Comparison of ENCODE assay signal across 8 mouse cellular contexts in the genomic region with DNA sequence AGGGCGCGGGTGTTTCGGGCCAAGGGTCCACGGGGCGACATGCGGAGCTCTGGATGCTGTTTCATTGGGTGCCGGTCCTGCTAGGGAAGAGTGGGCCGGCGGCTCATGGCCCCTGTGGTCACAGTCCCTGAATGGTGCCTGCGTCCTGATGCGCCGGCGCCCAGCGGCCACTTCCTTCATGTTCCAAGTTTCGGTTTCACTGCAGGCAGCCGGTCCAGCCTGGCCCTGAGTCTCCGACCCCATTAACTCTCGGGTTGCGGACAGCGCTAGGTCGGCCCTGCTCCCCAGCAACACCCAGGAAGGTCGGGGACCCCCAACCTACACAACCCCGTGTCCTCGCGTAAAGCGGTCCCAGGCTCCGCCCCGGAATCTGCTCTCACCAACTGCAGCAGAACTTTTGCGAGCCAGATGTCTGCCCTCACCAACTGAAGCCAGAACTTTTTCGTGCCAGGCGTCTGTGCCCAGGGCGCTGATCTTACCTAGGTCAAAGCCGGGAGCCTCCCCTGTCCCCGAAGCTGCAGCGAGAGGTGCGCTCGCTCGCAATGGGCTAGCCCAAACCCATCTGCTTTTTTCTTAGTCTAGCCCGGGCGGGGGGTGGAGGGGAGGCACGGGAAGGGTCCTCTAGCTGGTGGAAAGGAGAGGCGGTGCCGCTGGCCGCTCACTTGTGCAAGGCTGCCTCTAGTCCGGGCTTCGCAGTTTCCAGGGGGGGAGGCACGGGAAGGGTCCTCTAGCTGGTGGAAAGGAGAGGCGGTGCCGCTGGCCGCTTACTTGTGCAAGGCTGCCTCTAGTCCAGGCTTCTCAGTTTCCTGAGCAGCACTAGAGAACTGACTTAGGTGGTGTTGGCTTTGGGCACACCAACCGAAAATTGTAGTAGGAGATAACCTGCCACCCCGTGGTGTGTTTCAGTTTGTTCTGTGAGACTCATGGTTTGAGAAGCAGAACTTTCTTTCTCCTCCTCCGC. TPM values are rescaled to one million over a fixed set of nuclear protein-coding genes. Genes with fewer than 3 reads are reported as not detected.
DNase-seq lines count a peak whose midpoint lies in the region; ATAC-seq and TF ChIP-seq lines count a peak whose summit lies in the region.

No protein-coding gene starts in this region.

- ATAC-seq in G1E (ENCODE audit: extremely low read depth, insufficient number of reproducible peaks, low FRiP score, poor library complexity, severe bottlenecking) = no peak; the same call in 1 of the 2 replicates
- peak; percentile 59 for ATAC-seq in lung, embryonic 16.5 days (ENCODE audit: low read depth)
- ATAC-seq in neutrophil, adult 5-6 weeks (ENCODE audit: extremely low read depth, insufficient number of reproducible peaks, low FRiP score, poor library complexity, severe bottlenecking) = 0 out of 2 replicates have a peak, but pooled peaks have one; percentile 27

- H3K9ac ChIP-seq in lung, embryonic 16.5 days (ENCODE audit: low read length) = peak overlapping the region; percentile 82

- H3K9me3 ChIP-seq in G1E (replicated peaks) = no peaks in the 10 kb centered on the region
- H3K9me3 ChIP-seq in hindbrain, embryonic 10.5 days = no peaks in the 10 kb centered on the region
- no peaks in the 10 kb centered on the region for H3K9me3 ChIP-seq in lung, embryonic 16.5 days (ENCODE audit: control insufficient read depth, low read length)

- H3K27ac ChIP-seq in hindbrain, embryonic 10.5 days = peak overlapping the region; percentile 77
- H3K27ac ChIP-seq in lung, embryonic 16.5 days (ENCODE audit: low read length) = peak overlapping the region; percentile 95

- H3K27me3 ChIP-seq in G1E (ENCODE audit: insufficient read depth, low read length) = peaks cover 38% of the 10 kb centered on the region
- peaks cover 81% of the 10 kb centered on the region for H3K27me3 ChIP-seq in hindbrain, embryonic 10.5 days (ENCODE audit: insufficient read depth, poor library complexity, severe bottlenecking)
- H3K27me3 ChIP-seq in lung, embryonic 16.5 days (ENCODE audit: control insufficient read depth, insufficient read depth, low read depth, low read length) = no peaks in the 10 kb centered on the region

- no peak for TF ChIP-seq CTCF in G1E (IDR thresholded peaks at IDR 0.05; ENCODE audit: low read depth, low read length)

- 3% methylated on average over 53 of the region's 53 CpGs for WGBS in hindbrain, embryonic 10.5 days
- 1% methylated on average over 53 of the region's 53 CpGs for WGBS in lung, embryonic 16.5 days

- H3K4me3 ChIP-seq in G1E (ENCODE audit: low read depth, low read length) = peak overlapping the region; percentile 83
- peak overlapping the region; percentile 68 for H3K4me3 ChIP-seq in hindbrain, embryonic 10.5 days
- H3K4me3 ChIP-seq in lung, embryonic 16.5 days (ENCODE audit: low read length) = peak overlapping the region; percentile 82

- peaks cover 10% of the 10 kb centered on the region for H3K36me3 ChIP-seq in G1E (replicated peaks)
- H3K36me3 ChIP-seq in hindbrain, embryonic 10.5 days = no peaks in the 10 kb centered on the region
- H3K36me3 ChIP-seq in lung, embryonic 16.5 days (ENCODE audit: control insufficient read depth, insufficient read depth, low read length) = no peaks in the 10 kb centered on the region

- DNase-seq in G1E (ENCODE audit: low spot score) = peak; percentile 39
- DNase-seq in cerebellum, adult 9-10 months = peak; percentile 15
- peak; percentile 19 to 39 for DNase-seq in frontal cortex, postnatal 10 days (ENCODE audit: low spot score in 2 of 2)
- DNase-seq in hindbrain, embryonic 10.5 days (ENCODE audit: low spot score) = peak; percentile 59
- peak; percentile 31 for DNase-seq in layer of hippocampus, adult 9-10 months (ENCODE audit: low spot score)
- peak; percentile 71 to 73 for DNase-seq in thymus, adult 18-20 months

- peaks cover 56% of the 10 kb centered on the region for H3K4me1 ChIP-seq in G1E (ENCODE audit: insufficient read depth, low read depth, low read length)
- peaks cover 40% of the 10 kb centered on the region for H3K4me1 ChIP-seq in hindbrain, embryonic 10.5 days (replicated peaks)
- H3K4me1 ChIP-seq in lung, embryonic 16.5 days (replicated peaks; ENCODE audit: control insufficient read depth, insufficient read depth, low read length) = peaks cover 15% of the 10 kb centered on the region

- H3K4me2 ChIP-seq in lung, embryonic 16.5 days (ENCODE audit: low read depth, low read length) = peak overlapping the region; percentile 85

RNA-seq across cellular contexts. Expression of a gene that starts 2.3 kb away (rescaled TPM):
- total RNA-seq in G1E (2014; fragmentation: Nextera tagmentation) (54.7 and 66.4 TPM in 2 replicates), G1E (2017) (39.7 and 46.3 TPM in 2 replicates)
- polyA plus RNA-seq in G1E (2012) = 2.3 and 3.5 TPM in 2 replicates
- polyA plus RNA-seq in hindbrain, embryonic 10.5 days (2016; fragmentation: Nextera tagmentation; extraction: Ambion mirVana) = 1.5 and 1.8 TPM in 2 replicates
- polyA plus RNA-seq in lung, embryonic 16.5 days (2015; fragmentation: Nextera tagmentation; extraction: Ambion mirVana) = 6.8 and 7.5 TPM in 2 replicates
- 126 and 130 TPM in 2 replicates for total RNA-seq in neutrophil, adult 5-6 weeks (2017)

RNA-seq across cellular contexts. Expression of a gene that starts 35.2 kb away (rescaled TPM):
- 4.9 and 8.0 TPM in 2 replicates for total RNA-seq in G1E (2014; fragmentation: Nextera tagmentation)
- 4.4 and 6.9 TPM in 2 replicates for total RNA-seq in G1E (2017)
- polyA plus RNA-seq in G1E (2012) = 4.9 and 5.2 TPM in 2 replicates
- polyA plus RNA-seq in hindbrain, embryonic 10.5 days (2016; fragmentation: Nextera tagmentation; extraction: Ambion mirVana) = 6.1 and 7.8 TPM in 2 replicates
- polyA plus RNA-seq in lung, embryonic 16.5 days (2015; fragmentation: Nextera tagmentation; extraction: Ambion mirVana) = 12.4 and 12.6 TPM in 2 replicates
- 18.0 and 23.0 TPM in 2 replicates for total RNA-seq in neutrophil, adult 5-6 weeks (2017)

RNA-seq across cellular contexts. Expression of a gene that starts 35.2 kb away (rescaled TPM):
- total RNA-seq in G1E (2014; fragmentation: Nextera tagmentation) = 14.5 and 22.4 TPM in 2 replicates
- total RNA-seq in G1E (2017) = 13.2 and 17.8 TPM in 2 replicates
- 26.5 and 26.6 TPM in 2 replicates for polyA plus RNA-seq in G1E (2012)
- 6.8 and 7.1 TPM in 2 replicates for polyA plus RNA-seq in hindbrain, embryonic 10.5 days (2016; fragmentation: Nextera tagmentation; extraction: Ambion mirVana)
- 6.7 and 8.4 TPM in 2 replicates for polyA plus RNA-seq in lung, embryonic 16.5 days (2015; fragmentation: Nextera tagmentation; extraction: Ambion mirVana)
- 15.7 and 17.9 TPM in 2 replicates for total RNA-seq in neutrophil, adult 5-6 weeks (2017)

Comparison
In these comparisons a context has a peak if more than half of its experiments do, and no peak if none do; other contexts are left out.
1. DNase-seq: peak in every context shown above with its lines; median percentile 72 in thymus, adult 18-20 months; 59 in hindbrain, embryonic 10.5 days; 39 in G1E; 31 in layer of hippocampus, adult 9-10 months; 29 in frontal cortex, postnatal 10 days; 15 in cerebellum, adult 9-10 months.